Mouse (Mus musculus): ENCODE results near the gene St5.

The St5 gene

DNA sequence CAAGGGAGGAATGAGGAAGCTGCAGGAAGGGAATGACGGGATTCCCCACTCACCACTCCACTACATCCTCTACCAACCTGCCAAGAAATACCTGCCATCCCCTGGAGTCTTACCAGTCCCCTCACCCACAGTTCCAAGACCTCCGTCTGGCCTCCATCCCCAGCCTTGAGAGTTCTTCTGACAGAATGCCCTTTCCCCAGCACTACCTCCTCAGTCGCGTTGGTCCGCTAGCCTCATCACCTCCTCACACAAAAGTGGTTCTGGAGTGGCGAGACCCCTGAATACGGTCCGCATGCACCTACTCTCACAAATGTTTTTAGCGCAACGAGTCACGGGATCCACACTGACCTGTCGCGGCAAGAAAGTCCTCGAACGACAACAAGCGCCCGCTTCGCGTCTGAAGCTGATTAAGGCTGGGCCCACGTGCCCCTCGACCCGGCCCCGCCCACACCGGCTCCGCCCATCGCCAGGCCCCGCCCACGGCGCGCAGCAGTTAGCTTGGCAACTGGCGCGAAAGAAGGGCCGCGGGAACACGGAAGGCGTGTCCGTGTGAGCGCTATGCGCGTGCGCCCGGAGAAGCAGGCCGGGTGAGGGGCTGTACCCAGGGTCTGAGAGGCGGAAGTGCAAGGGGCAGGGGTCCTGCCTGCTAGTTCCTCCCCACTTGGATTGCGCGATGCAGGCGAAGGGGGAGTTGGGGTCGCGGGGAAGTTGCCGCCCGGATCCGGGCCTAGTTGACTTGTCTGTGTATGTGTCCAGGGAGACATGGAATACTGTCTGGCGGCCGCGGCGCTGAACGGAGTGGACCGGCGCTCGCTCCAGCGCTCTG, at the start of gene St5, which contains the start of gene Akip1:
St5 (minus strand) TSS at position 416 of the 826 bp plus-strand sequence.
Akip1 (plus strand) TSS at position 501 of the 826 bp plus-strand sequence.
- DNase-seq (ENCODE audit: low spot score in 2 of 2), result peak; percentile 98 to 99

DNA sequence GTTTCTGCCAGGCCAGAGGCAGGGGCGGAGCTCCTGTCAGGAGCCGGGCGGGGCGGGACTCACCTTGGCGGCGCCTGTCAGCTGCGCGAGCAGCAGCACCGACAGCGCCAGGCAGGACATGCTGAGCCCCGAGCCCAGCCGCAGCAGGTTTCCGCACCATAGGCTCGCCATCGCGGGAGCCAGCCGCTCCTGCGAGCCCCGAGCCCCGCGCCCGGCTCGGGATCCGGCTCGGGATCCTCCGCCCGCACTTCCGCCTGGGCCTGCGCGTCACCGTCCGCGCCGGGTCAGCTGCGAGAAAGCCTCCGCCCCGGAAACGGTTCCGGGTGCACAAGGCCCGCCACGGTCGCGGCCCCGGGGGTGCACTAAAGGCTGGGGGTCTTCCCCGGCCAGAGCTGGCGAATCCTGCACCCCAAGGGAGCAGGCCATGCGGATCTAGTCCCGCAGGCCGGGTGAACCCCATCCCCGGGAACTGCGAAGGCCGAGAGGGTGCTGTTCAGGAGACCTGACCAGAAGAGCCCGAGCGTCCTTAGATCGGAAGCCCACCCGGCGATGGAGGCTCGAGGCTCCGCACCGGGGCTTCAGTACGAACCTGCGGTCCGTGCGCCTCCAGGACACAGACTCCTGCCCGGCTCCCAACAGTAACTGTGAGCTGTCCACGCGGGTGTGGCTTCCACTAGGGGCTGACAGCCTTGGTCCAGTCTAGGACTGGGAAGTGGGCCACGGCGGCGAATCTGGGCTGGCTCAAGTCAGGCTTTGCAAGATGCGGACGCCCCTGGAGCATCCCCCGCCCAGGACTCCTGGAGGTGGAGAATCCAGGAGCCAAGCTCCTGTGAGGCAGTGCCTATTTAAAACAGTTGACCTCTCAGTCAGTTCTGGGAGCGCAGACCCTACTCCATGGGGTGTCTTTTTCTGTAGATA, 48.9 kb upstream of the St5 start, which contains the start of gene Tmem9b:
Tmem9b (minus strand) TSS at position 868 of the 918 bp plus-strand sequence.
- peak; percentile 76 to 91 for DNase-seq (ENCODE audit: low spot score in 2 of 2)

DNA sequence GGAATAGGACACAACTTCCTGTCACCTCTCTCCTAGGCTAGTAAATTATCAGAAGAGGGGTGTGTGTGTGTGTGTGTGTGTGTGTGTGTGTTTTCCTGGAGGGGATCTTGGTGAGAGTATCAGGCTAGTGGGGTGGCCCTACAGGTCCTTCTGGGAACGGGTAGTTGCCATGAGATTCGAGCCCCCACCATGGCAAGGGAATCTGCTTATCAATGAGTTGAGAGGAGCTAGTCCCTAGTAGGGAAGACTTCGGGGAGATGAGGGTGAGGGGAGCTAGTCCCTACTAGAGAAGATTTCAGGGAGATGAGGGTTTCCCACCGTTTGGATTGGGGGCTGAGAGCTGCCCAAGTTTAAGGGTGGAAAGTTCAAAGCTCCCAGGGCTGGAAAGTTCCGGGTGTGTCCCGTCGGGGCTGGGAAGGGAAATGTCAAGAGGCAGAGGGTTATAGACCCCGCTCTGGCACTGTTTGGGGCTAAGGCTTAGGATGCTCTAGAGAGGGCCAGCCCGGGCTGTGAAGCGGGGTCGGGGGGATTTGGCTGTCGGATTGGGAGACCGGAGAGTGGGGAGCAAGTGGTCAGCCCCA, 48.1 kb upstream of the St5 start:
- no peak for DNase-seq (ENCODE audit: low spot score in 2 of 2)

DNA sequence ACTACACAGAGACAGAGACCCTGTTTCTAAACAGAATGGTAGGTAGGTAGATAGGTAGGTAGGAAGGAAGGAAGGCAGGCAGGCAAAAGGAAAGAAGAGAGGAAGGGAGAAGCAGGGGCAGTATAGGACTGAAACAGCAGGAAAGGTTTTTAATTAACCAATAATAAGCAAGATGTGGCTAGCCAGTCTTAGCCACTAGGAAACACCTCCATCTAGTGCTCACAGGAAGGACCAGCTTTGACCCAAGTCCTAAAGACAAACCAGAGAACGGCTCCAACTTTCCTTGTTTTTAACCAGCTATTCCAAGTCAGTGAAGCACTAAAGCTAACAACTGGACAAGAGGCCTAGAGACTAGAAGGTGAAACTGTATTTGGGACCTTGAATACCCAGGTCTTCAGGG, 44.3 kb upstream of the St5 start:
- no peak for DNase-seq (ENCODE audit: low spot score in 2 of 2)

DNA sequence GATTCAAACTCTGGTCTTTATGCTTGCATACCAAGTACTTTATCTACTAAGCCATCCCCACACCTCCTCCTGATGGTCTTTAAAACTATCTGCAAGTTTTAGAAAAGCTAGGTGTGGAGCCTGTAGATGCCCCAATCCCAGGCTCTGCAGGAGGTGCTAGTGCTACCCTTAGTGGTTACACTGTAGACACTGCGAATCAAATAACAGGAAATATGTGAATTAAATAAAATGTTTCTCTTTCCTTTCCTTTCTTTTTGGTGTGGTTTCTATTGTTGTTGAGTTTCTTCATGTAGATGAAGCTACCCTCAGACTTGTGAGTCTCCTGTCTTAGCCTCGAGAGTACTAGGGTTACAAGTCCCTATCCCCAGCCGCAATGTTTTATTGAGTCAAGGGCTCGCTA, 38.3 kb upstream of the St5 start:
- DNase-seq (ENCODE audit: low spot score in 2 of 2), result no peak

DNA sequence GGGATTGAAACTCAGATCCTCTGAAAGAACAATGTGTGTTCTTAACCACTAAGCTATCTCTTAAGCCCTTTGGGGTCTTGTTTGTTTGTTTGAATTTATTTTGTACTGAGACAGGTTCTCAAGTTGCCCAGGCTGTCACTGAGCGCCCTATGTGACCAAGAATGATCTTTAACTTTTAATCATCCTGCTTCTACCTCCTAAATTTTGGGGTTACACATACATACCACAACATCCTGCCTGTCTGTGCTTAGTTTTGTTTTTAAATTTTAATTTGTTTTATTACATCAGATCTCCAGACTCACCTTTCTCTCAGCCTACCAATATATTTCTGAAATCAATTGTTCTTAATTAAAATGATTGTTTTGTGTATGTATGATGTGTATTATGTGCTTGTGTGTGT, 37.7 kb upstream of the St5 start:
- DNase-seq (ENCODE audit: low spot score in 2 of 2), result no peak

DNA sequence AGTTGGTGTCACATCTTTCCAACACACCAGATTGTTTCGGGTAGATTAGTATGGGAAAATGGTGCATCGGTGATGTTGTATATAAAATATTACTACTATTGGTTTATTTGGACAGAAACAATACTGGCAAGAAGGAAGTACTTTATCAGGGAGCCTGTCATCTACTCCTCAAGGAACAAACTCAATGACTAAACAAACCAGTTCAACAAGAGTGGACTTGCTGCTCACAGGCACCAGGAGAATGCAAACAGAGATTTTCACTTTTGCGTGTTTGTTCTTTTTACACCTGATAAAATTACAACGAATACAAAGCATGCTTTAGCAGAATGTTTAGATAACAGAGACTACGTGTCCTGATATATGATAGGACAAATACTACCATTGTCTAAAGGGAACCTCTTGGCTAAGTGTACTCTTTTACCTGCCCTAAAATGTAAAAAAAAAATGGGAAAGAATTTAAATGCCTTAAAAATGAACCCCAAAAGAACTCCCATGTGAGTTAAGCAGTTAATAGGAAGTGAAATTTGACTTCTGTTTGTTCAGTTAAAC, 36.5 kb upstream of the St5 start:
- no peak for DNase-seq (ENCODE audit: low spot score in 2 of 2)

DNA sequence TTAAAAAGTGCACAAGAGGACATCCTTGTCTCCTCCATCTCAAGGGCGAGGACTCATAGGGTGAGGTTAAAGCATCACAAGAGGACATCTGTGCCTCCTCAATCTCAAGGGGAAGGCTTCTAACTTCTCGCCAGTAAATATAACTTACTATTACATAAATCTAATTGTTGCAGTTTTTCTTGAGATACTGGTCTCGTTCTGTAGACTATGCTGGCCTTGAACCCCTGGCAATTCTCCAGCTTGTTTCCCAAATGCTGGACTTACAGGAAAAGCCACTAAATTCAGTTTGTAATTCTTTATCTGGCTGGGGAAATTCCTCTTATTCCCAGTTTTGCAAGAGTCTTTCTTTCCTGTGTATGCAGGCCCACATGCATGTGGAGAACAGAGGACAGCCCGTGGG, 31.4 kb upstream of the St5 start:
- no peak for DNase-seq (ENCODE audit: low spot score in 2 of 2)

DNA sequence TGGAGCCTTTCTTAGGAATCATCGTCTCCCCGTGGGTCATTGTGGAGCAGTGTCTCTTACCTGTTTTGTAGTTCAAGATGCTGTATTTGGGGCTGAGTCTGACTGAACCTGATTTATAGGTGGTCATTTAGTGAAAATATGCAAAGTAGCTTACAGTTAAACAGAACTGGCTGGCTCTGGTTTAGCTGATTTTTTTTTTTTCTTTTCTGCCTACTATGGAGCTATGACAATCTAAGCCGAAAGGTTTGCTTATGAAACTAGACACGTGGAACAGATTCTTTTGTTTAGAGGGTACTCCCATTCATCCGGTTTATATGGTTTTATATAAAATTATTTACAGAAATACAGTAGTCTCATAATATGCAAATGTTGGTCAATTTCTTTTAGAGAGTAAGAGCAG, 28.2 kb upstream of the St5 start, which contains the start of gene Ascl3:
Ascl3 (minus strand) TSS at position 101 of the 400 bp plus-strand sequence.
- DNase-seq (ENCODE audit: low spot score in 2 of 2), result no peak

DNA sequence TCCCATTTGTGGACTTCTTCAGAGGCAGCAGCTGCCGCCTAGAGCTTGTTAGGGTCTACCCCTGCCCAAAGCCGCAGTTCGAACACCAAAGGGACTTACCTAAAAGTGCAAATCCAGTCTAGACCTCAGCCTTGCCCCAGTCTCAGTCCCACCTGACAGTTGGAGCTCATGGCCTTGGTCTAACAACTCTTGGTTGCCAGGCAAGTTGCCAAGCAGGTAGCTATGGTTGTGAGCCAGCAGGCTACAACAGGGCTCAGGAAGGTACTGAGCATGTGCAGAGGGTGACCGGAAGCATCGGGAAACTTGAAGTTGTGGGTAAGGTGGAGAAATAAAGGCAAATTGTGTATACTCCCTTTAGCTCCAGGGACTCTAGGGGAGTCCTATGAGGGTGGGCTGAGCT, 20.3 kb upstream of the St5 start, which contains the start of gene BC051019:
BC051019 (minus strand) TSS at position 154 of the 400 bp plus-strand sequence.
- no peak for DNase-seq (ENCODE audit: low spot score in 2 of 2)

DNA sequence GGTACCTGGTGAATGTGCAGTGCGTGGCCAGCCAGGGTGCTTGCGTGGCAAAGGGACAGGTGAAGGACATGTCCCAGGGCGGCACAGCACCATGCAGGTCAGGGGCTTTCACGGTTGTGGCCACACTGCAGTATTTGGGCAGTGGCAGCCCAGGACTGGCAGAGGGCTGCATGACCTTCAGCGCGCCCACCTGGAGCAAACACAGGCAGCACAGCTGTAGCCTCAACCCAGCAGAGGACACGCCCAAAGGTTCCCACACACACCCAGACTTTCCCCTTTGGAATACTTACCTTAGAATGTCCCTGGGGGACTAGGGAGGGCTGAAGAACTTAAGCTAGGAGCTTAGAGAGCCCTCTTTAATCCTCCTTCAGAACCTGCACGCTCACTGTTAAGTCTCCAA, 19.7 kb upstream of the St5 start:
- DNase-seq (ENCODE audit: low spot score in 2 of 2), result no peak

DNA sequence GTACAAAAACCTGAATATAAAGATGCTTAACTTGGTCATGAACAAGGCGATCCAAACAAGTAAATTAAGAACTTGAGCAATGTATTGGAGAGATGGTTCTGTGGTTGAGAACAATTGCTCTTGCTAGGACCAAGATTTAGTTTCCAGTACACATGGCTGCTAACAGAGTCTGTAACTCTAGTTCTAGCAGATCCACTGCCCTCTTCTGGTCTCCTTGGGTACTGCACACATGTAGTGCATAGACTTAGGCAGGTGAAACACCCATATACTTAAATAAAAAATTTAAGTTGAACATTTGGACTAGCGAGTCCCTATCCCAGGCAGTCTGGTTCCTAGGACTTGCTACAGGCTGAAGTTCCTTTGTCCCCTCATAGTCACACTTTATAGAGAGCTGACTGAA, 19.2 kb upstream of the St5 start:
- DNase-seq (ENCODE audit: low spot score in 2 of 2), result no peak

DNA sequence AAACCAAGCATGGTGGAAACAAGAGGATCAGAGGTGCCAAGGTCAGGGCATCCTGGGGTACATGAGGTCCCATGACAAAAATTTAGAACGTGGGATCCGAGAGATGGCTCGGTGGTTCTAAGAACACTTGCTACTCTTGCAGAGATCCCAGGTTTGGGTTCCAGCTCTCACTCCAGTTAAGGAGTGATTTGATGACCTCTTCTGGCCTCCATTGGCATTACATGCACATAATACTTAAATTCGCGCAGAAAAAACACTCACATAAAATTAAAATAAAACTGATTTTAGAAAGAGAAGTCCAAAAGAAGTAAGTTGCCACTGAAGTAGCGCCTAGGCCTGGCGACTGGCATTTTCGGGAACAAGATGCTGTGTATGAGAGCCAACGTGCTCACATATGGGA, 15.9 kb upstream of the St5 start:
- DNase-seq (ENCODE audit: low spot score in 2 of 2), result no peak

DNA sequence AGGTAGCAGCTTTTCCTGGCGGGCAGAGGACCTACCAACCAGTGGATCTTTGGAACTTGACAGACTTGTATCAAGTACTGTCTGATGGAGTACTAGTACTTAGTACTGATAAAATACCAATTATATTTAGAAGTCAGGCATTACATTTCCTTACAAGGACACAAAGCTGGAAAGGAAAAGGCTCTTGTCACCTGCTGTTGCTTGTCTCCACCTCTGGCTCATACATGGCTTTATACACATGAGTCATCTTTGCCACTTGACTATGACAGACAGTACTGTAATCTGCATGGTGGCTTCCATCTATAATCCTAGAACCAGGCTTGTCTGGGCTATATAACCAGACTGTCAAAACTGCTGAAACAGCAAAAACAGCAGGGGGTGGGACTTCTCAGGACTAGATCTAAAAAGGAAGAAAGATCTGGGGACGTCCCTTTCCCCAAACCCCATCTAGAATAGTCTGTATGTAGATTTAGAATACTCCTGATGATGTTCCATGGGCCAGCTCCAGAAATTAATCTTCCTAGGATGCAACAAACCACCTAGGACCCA, 10.1 kb upstream of the St5 start:
- no peak for DNase-seq (ENCODE audit: low spot score in 2 of 2)

DNA sequence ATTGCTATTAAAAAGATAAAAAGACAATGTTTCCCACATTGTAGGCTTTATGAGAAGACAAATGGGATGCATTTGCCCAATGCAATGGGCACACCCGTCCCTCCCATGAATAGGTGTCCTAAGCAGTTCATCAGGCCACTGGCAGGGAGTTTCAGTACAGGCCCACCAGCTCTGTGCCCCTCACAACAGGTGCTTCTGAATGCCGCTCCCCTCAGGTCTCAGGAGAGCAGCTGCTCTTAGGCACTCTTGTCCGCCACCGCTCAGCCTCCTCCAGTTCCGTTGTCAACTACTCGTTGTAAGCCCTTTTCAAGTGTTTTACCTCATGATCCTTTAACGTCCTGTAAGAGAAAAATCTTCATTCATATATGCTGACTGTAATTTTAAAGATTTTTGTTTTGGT, 8.8 kb upstream of the St5 start:
- no peak for DNase-seq (ENCODE audit: low spot score in 2 of 2)

DNA sequence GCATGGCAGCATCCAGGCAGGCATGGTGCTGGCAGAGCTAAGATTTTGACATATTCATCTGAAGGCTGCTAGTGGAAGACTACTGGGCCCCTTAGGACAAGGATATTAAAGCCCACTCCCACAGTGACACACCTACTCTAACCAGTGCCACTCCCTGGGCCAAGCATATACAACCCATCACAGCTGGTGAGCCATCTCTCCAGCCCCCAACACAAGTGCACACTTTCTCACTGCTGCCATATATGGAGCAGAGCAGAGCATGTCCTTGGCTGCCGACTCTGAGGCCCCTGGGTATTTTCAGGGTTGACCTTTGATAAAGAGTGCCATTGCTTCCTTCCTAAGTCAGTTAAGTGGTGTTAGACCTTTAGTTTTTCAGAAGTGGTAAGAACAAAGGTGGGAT, 6.7 kb upstream of the St5 start:
- no peak for DNase-seq (ENCODE audit: low spot score in 2 of 2)

DNA sequence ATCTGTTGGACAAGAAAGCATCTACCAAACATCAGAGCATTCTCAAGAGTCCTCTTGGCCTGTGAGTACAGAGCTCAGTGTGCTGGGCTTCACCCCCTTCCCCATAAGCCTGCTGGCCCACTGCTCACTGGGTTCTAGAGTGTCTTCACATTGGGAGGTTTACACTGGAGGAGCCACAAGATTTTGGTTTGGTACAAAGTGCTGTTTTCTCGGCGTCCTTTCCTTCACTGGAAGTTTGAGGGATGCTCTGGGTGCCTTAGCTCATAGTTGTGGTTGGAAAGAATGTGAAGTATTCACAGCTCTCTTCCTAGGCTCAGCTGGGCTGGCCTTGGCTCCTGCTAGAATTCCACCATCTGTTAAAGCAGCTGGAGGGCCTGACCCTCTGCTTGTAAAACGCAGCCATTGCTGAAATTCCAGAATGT, 5.6 kb upstream of the St5 start:
- no peak for DNase-seq (ENCODE audit: low spot score in 2 of 2)

DNA sequence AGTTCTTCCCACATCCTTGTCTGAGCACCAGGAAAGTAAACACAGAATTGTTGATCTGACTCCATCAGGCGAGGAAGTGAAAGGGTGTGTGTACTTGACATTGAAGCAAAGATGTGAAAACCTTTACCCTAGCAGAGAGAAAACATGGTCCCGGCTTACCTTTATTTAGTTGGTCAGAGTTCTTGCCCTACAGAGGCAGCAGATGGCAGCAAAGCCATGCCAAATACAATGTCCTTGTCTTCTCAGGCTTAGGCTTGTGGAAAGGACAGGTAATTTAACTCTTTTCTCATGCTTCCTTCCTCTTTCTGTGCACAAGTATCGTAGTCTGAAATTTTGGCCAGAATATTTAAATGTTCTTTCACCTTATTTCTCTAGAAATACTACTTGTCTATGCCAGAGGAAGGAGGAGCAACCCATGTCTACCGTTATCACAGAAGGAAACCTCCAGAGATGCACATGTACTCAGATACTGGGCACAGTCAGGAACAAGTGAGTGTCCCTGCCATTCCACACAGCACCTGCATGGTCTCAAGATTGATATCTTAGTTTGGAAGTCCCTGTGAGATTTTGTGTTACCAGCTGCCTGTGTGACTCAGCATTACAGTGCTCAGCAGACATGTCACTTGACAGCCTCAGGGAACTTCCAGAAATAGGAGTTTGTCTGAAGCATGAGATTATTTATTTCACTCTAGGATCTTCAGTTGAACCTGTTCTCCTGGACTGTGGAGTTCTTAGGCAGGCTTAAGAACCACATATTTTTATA, 3.8 kb upstream of the St5 start:
- peak in 1 of 2 experiments; percentile 31 for DNase-seq (ENCODE audit: low spot score in 2 of 2)

DNA sequence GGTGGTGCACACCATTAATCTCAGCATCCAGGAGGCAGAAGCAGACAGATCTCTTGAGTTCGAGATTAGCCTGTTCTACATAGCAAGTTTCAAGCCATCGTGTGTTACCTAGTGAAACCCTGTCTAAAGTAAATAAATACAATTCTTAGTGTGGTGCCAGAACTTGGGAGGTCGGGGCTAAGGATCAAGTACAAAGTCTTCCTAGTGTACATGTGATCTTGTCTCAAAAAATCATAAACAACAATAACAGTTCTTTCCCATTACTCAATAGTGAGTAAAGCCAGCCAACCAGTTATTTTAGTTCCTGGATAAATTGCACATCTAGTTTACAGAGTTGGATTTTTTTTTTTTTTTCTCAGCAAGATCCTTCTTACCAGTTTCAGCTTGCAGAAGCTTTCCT, 1.1 kb upstream of the St5 start:
- no peak for DNase-seq (ENCODE audit: low spot score in 2 of 2)

DNA sequence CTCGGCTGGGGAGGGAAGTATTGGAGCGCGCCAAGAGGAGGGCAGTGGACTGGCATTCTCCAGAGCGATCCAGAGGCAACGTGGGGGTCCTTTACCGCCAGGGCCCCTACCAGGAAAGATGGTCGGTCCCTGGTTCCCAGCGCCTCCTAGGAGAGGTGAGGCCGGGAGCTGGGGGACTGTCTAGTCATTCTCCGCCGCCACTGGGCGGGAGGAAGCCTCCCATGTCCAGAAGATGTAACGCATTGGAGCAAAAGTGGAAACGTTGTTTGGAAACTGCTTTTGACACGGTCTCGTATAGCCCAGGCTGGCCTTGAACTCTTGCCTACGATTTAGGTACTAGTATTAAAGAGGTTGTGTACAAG, 592 bp upstream of the St5 start:
- no peak for DNase-seq (ENCODE audit: low spot score in 2 of 2)

DNA sequence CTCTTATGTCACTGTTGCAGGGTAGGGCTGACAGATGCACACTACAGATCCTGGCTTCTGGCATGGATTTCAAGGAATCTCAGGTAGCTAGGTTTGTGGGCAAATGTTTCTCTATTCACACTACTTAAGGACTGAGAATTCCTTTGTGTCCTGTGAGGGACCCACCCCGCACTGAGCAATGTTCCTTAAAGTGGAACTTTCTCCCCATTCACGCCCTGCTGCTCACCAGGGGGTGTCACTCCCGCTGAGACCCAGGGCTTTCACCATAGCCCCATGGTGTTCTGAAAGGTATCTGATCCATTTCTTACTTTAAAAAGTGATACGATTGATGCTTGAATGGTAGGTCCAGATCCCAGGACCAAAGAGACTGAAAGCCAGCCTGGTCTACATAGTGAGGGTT, 684 bp downstream of the St5 start:
- DNase-seq (ENCODE audit: low spot score in 2 of 2), result no peak
